Mouse (Mus musculus): ENCODE measurements around the gene Ucn. TPM values are rescaled to one million over a fixed set of nuclear protein-coding genes. Genes with fewer than 3 reads are reported as not detected.

Ucn gene
- not detected in 2 replicates for polyA plus RNA-seq (2012; rRNA removed)

DNA sequence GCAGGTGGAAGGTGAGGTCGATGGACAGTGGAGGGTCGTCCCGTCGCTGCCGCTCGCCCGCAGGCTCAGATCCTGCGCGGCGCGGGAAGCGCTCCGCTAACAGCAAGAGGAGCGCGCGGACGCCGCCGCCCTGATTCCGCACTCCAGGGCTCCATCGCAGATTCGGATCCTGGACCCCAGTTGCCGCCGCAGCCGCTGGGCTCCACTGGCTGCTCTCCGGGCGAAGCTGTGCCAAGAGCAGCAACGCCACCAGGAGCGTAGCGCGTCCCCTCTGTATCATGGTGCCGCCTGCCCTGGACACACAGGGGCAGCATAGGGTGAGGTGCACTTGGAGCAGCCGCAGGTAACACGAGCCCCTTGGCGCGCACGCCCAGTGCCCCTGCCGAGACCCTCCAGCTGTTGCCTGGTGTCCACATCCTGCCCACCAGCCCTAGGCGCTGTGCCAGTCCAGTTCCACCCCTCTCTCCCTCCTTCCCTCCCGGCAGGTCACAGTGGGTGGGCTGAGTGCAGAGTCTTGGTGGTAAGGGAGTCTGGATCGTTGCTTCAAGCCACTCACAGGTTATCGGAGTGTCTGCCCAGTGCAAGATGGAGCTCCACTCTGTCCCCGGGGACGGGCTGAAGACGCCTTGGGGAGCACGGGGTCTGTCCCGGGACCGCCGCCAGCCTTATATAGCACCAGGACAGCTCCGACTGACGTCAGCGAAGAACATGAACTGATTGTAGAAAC lies at the start of gene Ucn:
Gene Ucn (minus strand): TSS at position 589 of the 727 bp plus-strand sequence.
- TF ChIP-seq POLR2A (IDR thresholded peaks at IDR 0.05; ENCODE audit: borderline replicate concordance, extremely low read depth, insufficient read depth, insufficient read length, poor library complexity, severe bottlenecking), result no peak
- TF ChIP-seq CTCF (IDR thresholded peaks at IDR 0.05; ENCODE audit: borderline replicate concordance, extremely low read depth, insufficient read depth, insufficient read length), result no peak
- DNase-seq (ENCODE audit: low read depth), result peak; percentile 3

DNA sequence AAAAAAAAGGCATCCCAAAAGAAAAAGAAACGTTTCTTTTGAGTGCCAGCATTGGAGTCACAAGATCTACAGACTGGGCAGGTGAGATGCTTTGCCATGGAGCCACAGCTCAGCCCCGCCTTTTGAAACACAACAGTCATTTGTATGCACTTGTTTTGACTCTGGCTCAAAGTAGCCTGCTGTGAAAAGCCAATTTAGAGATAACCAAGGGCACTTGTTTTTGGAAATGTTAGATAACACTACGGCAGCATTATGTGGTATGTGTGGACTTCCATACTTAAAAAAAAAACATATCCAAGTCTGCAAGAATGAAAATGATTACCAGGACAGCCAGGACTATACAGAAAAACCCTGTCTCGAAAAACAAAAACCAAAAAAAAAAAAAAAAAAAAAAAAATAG lies 45.0 kb upstream of the Ucn start:
- DNase-seq (ENCODE audit: low read depth), result no peak
- TF ChIP-seq CTCF (IDR thresholded peaks at IDR 0.05; ENCODE audit: borderline replicate concordance, extremely low read depth, insufficient read depth, insufficient read length) (no peak), POLR2A (IDR thresholded peaks at IDR 0.05; ENCODE audit: borderline replicate concordance, extremely low read depth, insufficient read depth, insufficient read length, poor library complexity, severe bottlenecking) (no peak)

DNA sequence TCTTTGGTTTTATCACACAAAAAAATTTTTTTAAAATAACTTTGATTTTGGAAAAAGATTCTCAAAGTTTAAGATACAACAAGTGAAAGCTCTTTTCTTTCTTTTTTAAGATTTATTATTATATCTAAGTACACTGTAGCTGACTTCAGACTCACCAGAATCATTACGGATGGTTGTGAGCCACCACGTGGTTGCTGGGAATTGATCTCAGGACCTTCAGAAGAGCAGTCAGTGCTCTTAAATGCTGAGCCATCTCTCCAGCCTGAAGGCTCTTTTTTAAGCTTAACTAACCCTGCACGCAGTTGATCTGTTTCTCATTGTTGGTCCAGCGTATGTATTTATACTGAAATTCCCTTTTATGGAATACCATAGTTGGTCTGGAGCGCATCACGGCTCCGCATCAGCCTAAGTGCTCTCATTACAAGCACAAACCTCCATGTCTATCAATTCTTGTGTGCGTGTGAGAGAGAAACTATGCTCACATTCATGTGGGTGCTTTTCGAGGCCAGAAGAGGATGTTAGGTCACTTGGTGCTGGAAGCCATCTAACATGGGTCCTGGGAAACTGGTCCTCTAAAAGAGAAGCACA lies 42.6 kb upstream of the Ucn start:
- DNase-seq (ENCODE audit: low read depth), result no peak

DNA sequence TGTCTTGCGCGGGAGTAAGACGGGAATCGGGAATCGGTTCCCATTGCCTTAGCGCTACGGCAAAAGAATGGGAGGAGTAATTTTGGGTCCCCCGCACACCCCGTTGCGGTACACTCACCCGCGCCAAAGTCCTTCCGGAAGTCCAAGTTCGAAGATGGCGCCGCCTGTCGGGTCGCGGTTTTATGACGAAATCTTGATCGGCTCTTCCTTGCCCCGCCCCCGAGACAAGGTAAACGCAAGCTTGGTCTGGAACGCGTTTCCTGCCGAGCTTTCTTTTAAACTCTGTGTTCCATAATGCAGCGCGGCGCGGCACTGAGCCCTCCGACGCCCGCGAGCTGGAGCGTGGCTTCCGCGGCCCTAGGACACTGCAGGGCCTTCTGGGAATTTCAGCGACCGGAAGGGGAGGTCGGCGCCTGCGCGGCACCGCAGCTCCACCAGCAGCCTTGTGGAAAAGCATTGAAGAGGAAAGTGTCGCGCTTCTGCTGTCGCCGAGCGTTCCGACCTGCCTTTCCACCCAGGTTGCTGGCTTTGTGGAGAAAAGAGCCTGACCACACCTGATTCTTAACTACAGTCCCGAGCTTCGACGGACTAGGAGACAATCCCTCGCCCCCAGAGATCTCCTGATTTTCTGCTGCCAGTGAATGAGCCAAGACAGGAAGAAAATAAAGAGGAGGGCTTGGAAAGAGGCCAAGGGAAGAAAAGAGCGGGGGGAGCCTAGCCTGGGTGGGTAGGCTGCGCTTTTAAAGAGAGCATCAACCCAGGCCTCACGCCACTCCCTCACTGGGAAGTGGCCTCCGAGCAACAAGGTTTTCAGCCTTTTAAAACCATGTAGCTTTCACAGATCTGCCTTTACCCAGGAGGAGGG lies 41.4 kb upstream of the Ucn start, which contains the start of the genes Gm29609 and Gtf3c2:
Gene Gm29609 (minus strand): TSS at position 146 of the 865 bp plus-strand sequence.
Gene Gtf3c2 (minus strand): TSS at position 379 of the 865 bp plus-strand sequence.
- TF ChIP-seq POLR2A (IDR thresholded peaks at IDR 0.05; ENCODE audit: borderline replicate concordance, extremely low read depth, insufficient read depth, insufficient read length, poor library complexity, severe bottlenecking), result peak; percentile 54; the same call in 1 of the 2 replicates
- TF ChIP-seq CTCF (IDR thresholded peaks at IDR 0.05; ENCODE audit: borderline replicate concordance, extremely low read depth, insufficient read depth, insufficient read length), result no peak
- peak; percentile 99 for DNase-seq (ENCODE audit: low read depth)

More for the DNA sequence above, 42.6 kb upstream of the Ucn start:
- no peak for TF ChIP-seq CTCF (IDR thresholded peaks at IDR 0.05; ENCODE audit: borderline replicate concordance, extremely low read depth, insufficient read depth, insufficient read length)

DNA sequence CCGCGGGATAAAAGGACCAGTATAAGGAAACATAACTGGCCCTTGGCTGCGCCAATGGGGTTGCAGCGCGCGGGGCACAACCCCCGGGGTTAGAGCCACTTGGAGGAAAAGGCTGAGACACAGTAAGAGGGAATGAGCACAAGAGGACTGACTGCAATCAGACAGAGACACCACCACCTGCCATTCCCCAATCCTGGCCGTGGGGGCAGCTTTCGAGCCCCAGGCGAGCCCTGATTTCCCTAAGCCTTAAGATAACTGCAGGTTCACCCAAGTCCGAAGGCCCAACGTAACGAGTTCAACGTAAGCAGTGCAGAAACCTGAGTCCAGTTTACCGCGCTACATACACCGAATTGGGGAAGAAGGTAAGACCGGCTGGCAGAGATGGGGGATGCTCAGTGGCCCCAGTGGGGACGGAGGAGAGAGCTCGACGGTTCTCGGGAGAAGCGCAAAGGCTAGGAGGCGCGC lies 40.7 kb upstream of the Ucn start:
- no peak for DNase-seq (ENCODE audit: low read depth)
- TF ChIP-seq POLR2A (IDR thresholded peaks at IDR 0.05; ENCODE audit: borderline replicate concordance, extremely low read depth, insufficient read depth, insufficient read length, poor library complexity, severe bottlenecking) (no peak), CTCF (IDR thresholded peaks at IDR 0.05; ENCODE audit: borderline replicate concordance, extremely low read depth, insufficient read depth, insufficient read length) (no peak)

DNA sequence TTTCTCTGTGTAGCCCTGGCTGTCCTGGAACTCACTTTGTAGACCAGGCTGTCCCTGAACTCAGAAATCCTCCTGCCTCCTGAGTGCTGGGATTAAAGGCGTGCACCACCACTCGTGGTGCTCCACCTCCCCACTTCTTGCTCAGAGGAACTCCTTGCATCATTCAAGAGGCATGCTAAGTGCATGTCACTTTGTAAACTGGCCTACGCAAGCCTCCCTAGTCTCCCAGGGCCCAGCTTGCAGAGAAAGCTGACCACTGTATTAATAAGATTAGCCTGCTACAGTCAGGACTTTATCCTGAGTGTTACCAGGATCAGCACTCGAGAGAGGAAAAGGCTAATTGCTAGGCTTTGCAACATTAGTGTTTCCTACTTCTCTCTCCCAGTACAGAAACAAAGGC lies 30.0 kb upstream of the Ucn start:
- no peak for DNase-seq (ENCODE audit: low read depth)
- TF ChIP-seq CTCF (IDR thresholded peaks at IDR 0.05; ENCODE audit: borderline replicate concordance, extremely low read depth, insufficient read depth, insufficient read length) (no peak), POLR2A (IDR thresholded peaks at IDR 0.05; ENCODE audit: borderline replicate concordance, extremely low read depth, insufficient read depth, insufficient read length, poor library complexity, severe bottlenecking) (no peak)

DNA sequence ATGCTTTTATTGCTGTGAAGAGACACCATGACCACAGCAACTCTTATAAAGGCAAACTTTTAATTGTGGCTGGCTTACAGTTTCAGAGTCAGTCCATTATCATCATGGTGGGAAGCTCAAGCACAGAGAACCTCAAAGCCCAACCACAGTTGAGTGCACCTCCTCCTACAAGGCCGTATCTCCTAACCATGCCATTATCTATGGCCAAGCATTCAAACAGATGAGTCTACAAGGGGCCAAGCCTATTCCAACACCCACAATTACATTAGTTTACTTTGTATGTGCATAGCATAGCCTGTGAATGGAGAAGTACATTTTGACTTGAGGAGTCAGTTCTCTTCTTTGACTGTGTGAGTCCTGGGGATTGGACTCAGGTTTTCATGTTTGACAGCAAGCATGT lies 26.2 kb upstream of the Ucn start:
- TF ChIP-seq POLR2A (IDR thresholded peaks at IDR 0.05; ENCODE audit: borderline replicate concordance, extremely low read depth, insufficient read depth, insufficient read length, poor library complexity, severe bottlenecking), result no peak
- TF ChIP-seq CTCF (IDR thresholded peaks at IDR 0.05; ENCODE audit: borderline replicate concordance, extremely low read depth, insufficient read depth, insufficient read length), result no peak
- no peak for DNase-seq (ENCODE audit: low read depth)

DNA sequence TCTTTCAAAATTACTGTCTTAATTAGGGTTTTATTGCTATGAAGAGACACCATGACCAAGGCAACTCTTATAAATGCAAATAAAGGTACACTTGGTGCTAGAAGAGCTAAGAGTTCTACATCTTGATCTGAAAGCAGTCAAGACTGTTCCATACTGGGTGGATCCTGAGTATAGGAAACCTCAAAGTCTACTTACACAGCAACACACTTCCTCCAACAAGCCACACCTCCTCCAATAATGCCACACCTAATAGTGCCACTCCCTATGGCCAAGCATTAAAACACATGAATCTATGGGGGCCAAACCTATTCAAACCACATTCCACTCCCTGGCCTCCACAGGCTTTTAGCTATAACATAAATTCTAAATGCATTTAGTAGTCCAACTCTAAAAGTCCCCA lies 23.8 kb upstream of the Ucn start:
- DNase-seq (ENCODE audit: low read depth), result no peak
- TF ChIP-seq CTCF (IDR thresholded peaks at IDR 0.05; ENCODE audit: borderline replicate concordance, extremely low read depth, insufficient read depth, insufficient read length), result no peak
- no peak for TF ChIP-seq POLR2A (IDR thresholded peaks at IDR 0.05; ENCODE audit: borderline replicate concordance, extremely low read depth, insufficient read depth, insufficient read length, poor library complexity, severe bottlenecking)

DNA sequence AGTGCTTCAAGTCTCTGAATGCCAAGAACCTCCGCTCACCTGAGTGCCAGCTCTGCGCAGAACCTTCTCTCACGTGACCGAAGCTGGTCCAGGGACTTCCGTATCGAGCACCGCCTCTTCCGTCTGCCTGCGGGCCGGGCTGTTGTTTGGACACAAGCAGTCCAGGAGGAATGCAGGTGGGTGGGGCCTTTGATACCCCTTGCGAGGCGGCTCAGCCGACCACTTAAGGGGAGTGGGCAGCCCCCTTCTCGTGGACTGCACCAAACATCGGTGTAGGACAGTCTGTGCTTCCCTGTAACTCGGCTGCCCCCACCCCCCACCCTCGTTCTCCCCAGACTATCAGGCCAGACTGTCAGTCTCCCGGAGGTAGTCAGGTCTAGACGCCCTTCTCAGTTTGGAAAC lies 15.5 kb upstream of the Ucn start, which contains the start of gene Mpv17:
Gene Mpv17 (minus strand): TSS at position 100 of the 402 bp plus-strand sequence.
- TF ChIP-seq POLR2A (IDR thresholded peaks at IDR 0.05; ENCODE audit: borderline replicate concordance, extremely low read depth, insufficient read depth, insufficient read length, poor library complexity, severe bottlenecking), result peak; percentile 63; the same call in 1 of the 2 replicates
- TF ChIP-seq CTCF (IDR thresholded peaks at IDR 0.05; ENCODE audit: borderline replicate concordance, extremely low read depth, insufficient read depth, insufficient read length), result no peak
- peak; percentile 95 for DNase-seq (ENCODE audit: low read depth)

DNA sequence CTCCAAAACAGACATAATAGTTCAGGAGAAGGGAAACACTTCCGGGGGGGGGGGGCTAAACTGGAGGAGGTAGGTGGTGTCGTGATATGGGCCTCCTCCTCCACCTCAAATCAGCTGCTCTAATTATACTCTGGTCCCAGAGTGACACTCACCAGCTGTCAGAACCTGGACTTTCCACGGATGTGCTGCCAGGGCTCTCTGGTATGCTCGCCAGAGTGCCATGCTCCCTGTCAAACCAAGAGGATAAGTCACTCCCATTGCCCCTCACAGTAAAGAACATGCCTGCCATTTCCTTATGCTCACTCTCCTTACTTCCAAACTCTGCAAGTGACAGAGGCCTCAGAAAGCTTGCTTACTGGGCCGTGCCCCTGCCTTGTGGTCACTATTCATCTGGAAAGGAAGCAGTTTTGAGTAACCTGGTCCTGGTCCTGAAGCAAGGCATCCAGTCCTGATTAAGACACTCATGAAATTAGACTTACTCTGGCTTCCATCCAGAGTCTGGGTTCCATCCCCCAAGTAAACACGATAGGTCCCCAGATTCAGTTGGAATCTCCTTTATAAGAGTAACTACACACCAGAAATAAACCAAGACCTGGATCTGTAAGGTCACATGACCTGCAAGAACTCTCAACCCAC lies 15.0 kb upstream of the Ucn start:
- no peak for TF ChIP-seq POLR2A (IDR thresholded peaks at IDR 0.05; ENCODE audit: borderline replicate concordance, extremely low read depth, insufficient read depth, insufficient read length, poor library complexity, severe bottlenecking)
- TF ChIP-seq CTCF (IDR thresholded peaks at IDR 0.05; ENCODE audit: borderline replicate concordance, extremely low read depth, insufficient read depth, insufficient read length), result no peak

More for the DNA sequence above, 15.0 kb upstream of the Ucn start:
- DNase-seq (ENCODE audit: low read depth), result no peak

Data from brain, embryonic 14.5 days (tissue).